Mouse (Mus musculus) E14TG2a.4 (cell line): ENCODE data around the gene Wdr62.

Experiments used
- CTCF ChIP-seq: conservative IDR thresholded peaks from 2 replicates; pipeline ENCODE4 v1.5.1; 2014; ENCODE audit warnings: low read length
- NANOG ChIP-seq: IDR thresholded peaks from 2 replicates; pipeline ENCODE4 v1.6.1; 2014; ENCODE audit warnings: borderline replicate concordance, low read length, mixed read lengths
- POU5F1 ChIP-seq: IDR thresholded peaks from 2 replicates; pipeline ENCODE4 v1.6.1; 2014; ENCODE audit warnings: low read length, borderline replicate concordance

DNA sequence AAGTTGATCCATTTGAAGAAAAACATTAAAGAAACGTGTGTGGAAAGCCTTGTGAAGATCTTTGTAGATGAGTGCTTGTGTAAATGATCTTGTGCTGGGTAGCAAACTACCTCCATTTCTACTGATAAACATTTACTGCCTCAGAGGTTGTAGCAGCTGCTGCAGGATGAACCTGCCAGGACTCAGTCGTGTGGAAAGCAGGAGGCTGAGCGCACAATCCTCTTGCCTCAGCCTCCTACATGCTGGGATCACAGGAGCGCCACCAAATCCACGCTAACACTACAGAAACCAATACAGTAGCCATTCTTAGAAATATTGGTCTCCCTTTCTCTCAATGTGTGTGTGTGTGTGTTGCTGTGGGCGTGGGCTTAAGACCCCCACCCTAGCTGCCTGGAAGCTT, 7.8 kb upstream of the Wdr62 start:
- no peak for TF ChIP-seq CTCF
- no peak for TF ChIP-seq POU5F1
- no peak for TF ChIP-seq NANOG
